Mouse (Mus musculus) G1E (cell line): ENCODE results near the gene Nap1l4.

Experiments used
- CTCF ChIP-seq: IDR thresholded peaks from 2 replicates; pipeline ENCODE4 v1.5.1; 2012; ENCODE audit warnings: low read depth, low read length, inconsistent platforms, mixed read lengths
- GATA2 ChIP-seq: IDR thresholded peaks from 2 replicates; pipeline ENCODE4 v1.6.1; 2012; ENCODE audit warnings: low read depth, low read length, inconsistent platforms, borderline replicate concordance
- POLR2AphosphoS5 ChIP-seq: IDR thresholded peaks from 2 replicates; pipeline ENCODE4 v1.6.1; 2012; ENCODE audit warnings: low read depth, low read length, inconsistent platforms; ENCODE audit not compliant: insufficient replicate concordance
- TAL1 ChIP-seq: conservative IDR thresholded peaks from 2 replicates; pipeline ENCODE4 v1.6.1; 2012; ENCODE audit warnings: low read depth, low read length, inconsistent platforms, mixed read lengths

DNA sequence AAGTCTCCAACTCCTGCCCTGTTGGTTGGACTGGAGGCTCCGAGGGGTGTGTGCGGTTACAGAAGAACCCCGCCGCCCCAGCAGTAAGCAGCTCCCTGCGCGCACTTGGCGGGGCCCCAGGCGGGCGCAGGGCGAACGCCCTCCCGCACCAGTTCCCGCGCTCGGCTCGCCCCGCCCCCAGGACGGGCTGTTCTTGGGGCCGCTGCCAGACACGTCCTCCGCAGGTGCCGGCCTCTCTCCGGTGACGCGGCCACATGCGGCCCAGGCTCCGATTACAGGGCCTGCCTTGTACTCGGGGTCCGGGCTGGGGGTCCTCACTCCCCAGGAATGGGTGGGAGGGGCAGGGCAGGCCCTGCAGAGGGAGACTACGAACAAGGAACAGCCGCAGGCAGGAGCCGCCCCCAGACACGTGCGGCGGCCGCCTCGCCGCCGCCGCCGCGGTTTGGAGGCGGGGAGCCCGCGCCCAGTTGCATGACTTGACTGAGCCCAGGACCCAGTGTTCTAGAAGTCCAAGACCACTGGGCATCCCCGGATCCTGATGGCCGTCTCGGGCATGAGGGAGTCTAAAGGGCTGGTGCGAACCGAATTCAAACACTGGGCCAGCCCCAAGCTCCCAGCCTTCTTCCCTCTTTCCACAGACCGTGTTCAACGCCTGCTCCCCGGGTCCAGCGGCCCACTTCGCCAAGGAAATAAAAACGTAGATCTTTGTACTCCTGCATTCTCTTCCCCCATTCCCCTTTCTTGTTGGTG is 83.9 kb downstream of the Nap1l4 start:
- TF ChIP-seq CTCF: no peak
- no peak for TF ChIP-seq POLR2AphosphoS5
- no peak for TF ChIP-seq TAL1
- no peak for TF ChIP-seq GATA2
